Mouse (Mus musculus): ENCODE data around the gene Gm10778. TPM values are rescaled to one million over a fixed set of nuclear protein-coding genes. Genes with fewer than 3 reads are reported as not detected.
A peak's percentile ranks its signal among the peaks of the same experiment; 100 is the strongest.

The Gm10778 gene
- polyA plus RNA-seq, 1 experiment from 2014 or later: 6.6 TPM

GRCm38 (mm10) chr10:81608308-81608707, 40.6 kb upstream of the Gm10778 start:
- no peak for ATAC-seq (ENCODE audit: low read depth)
- no peaks in the 10 kb centered on the region; the same call in 1 of the 2 replicates for H3K27me3 ChIP-seq
- no peak overlapping the region for H3K4me3 ChIP-seq
- no peaks in the 10 kb centered on the region for H3K9me3 ChIP-seq
- no peak overlapping the region for H3K9ac ChIP-seq
- 0 out of 2 replicates have a peak, but pooled peaks cover 3% of the 10 kb centered on the region for H3K36me3 ChIP-seq
- H3K27ac ChIP-seq (replicated peaks): no peak overlapping the region
- 95% methylated on average over 1 of the region's 1 CpGs for WGBS
- H3K4me2 ChIP-seq: no peak overlapping the region
- H3K4me1 ChIP-seq (replicated peaks): peaks cover 23% of the 10 kb centered on the region

GRCm38 (mm10) chr10:81612779-81613178, 36.1 kb upstream of the Gm10778 start:
- Histone ChIP-seq H3K4me2 (no peak overlapping the region), H3K4me3 (no peak overlapping the region), H3K36me3 (0 out of 2 replicates have a peak, but pooled peaks cover 3% of the 10 kb centered on the region), H3K4me1 (replicated peaks) (no peaks in the 10 kb centered on the region), H3K9ac (no peak overlapping the region), H3K27ac (replicated peaks) (no peak overlapping the region), H3K9me3 (no peaks in the 10 kb centered on the region), H3K27me3 (no peaks in the 10 kb centered on the region; the same call in 1 of the 2 replicates)
- ATAC-seq (ENCODE audit: low read depth): no peak
- WGBS: 60% methylated on average over 3 of the region's 3 CpGs

GRCm38 (mm10) chr10:81615486-81615885, 33.4 kb upstream of the Gm10778 start:
- ATAC-seq (ENCODE audit: low read depth): no peak
- Histone ChIP-seq H3K4me3 (no peak overlapping the region), H3K9me3 (no peaks in the 10 kb centered on the region), H3K27me3 (no peaks in the 10 kb centered on the region; the same call in 1 of the 2 replicates), H3K4me1 (replicated peaks) (no peaks in the 10 kb centered on the region), H3K9ac (no peak overlapping the region), H3K4me2 (0 out of 2 replicates have a peak overlapping the region, but pooled peaks have one; percentile 7), H3K27ac (replicated peaks) (no peak overlapping the region), H3K36me3 (peaks cover 3% of the 10 kb centered on the region; the same call in 1 of the 2 replicates)
- WGBS: 24% methylated on average over 6 of the region's 6 CpGs

GRCm38 (mm10) chr10:81619976-81620375, 28.9 kb upstream of the Gm10778 start:
- H3K4me2 ChIP-seq: no peak overlapping the region
- WGBS: 87% methylated on average over 5 of the region's 5 CpGs
- H3K27ac ChIP-seq (replicated peaks): no peak overlapping the region
- H3K27me3 ChIP-seq: no peaks in the 10 kb centered on the region
- H3K9ac ChIP-seq: no peak overlapping the region
- H3K9me3 ChIP-seq: no peaks in the 10 kb centered on the region
- ATAC-seq (ENCODE audit: low read depth): no peak
- H3K36me3 ChIP-seq: peaks cover 45% of the 10 kb centered on the region
- H3K4me1 ChIP-seq (replicated peaks): no peaks in the 10 kb centered on the region
- H3K4me3 ChIP-seq: no peak overlapping the region

- Histone ChIP-seq H3K4me2 (no peak overlapping the region), H3K27ac (replicated peaks) (no peak overlapping the region), H3K9ac (no peak overlapping the region), H3K4me1 (replicated peaks) (peaks cover 4% of the 10 kb centered on the region; the same call in 1 of the 2 replicates), H3K27me3 (no peaks in the 10 kb centered on the region), H3K9me3 (no peaks in the 10 kb centered on the region), H3K4me3 (no peak overlapping the region), H3K36me3 (peaks cover 53% of the 10 kb centered on the region)
- WGBS: 60% methylated on average over 9 of the region's 9 CpGs
- no peak for ATAC-seq (ENCODE audit: low read depth)
Measured at GRCm38 (mm10) chr10:81620786-81621185, 28.1 kb upstream of the Gm10778 start.

- H3K9me3 ChIP-seq: no peaks in the 10 kb centered on the region
- peaks cover 55% of the 10 kb centered on the region for H3K36me3 ChIP-seq
- no peaks in the 10 kb centered on the region for H3K27me3 ChIP-seq
- no peak overlapping the region for H3K4me2 ChIP-seq
- H3K27ac ChIP-seq (replicated peaks): no peak overlapping the region
- ATAC-seq (ENCODE audit: low read depth): no peak
- 69% methylated on average over 8 of the region's 8 CpGs for WGBS
- no peak overlapping the region for H3K4me3 ChIP-seq
- no peak overlapping the region for H3K9ac ChIP-seq
- peaks cover 26% of the 10 kb centered on the region for H3K4me1 ChIP-seq (replicated peaks)
Measured at GRCm38 (mm10) chr10:81623441-81623840, 25.4 kb upstream of the Gm10778 start.

- 90% methylated on average over 22 of the region's 22 CpGs for WGBS
Measured at GRCm38 (mm10) chr10:81626101-81626993, 22.5 kb upstream of the Gm10778 start.

GRCm38 (mm10) chr10:81626994-81627835, 21.6 kb upstream of the Gm10778 start, which contains the start of gene Sirt6:
Gene Sirt6 (minus strand): TSS chr10:81627797.
- peaks cover 29% of the 10 kb centered on the region for H3K4me1 ChIP-seq (replicated peaks)
- 6% methylated on average over 40 of the region's 40 CpGs for WGBS
- peak; percentile 89 for ATAC-seq (ENCODE audit: low read depth)
- peak within 1 kb of the TSS; percentile 89 for H3K4me2 ChIP-seq
- H3K36me3 ChIP-seq: peaks cover 37% of the 10 kb centered on the region
- H3K4me3 ChIP-seq: peak within 1 kb of the TSS; percentile 80
- H3K9me3 ChIP-seq: no peaks in the 10 kb centered on the region
- peak within 1 kb of the TSS; percentile 91 for H3K9ac ChIP-seq
- H3K27me3 ChIP-seq: peaks cover 4% of the 10 kb centered on the region; the same call in 1 of the 2 replicates
- peak within 1 kb of the TSS; percentile 91 for H3K27ac ChIP-seq (replicated peaks)

More at GRCm38 (mm10) chr10:81626101-81626993, 22.5 kb upstream of the Gm10778 start:
- Histone ChIP-seq H3K4me3 (peak overlapping the region; percentile 80), H3K27ac (replicated peaks) (peak overlapping the region; percentile 91), H3K27me3 (0 out of 2 replicates have a peak, but pooled peaks cover 2% of the 10 kb centered on the region), H3K36me3 (peaks cover 44% of the 10 kb centered on the region), H3K4me1 (replicated peaks) (peaks cover 29% of the 10 kb centered on the region), H3K9me3 (no peaks in the 10 kb centered on the region), H3K4me2 (peak overlapping the region; percentile 89), H3K9ac (peak overlapping the region; percentile 91)
- peak; percentile 21; the same call in 1 of the 2 replicates for ATAC-seq (ENCODE audit: low read depth)

- no peaks in the 10 kb centered on the region for H3K9me3 ChIP-seq
- H3K36me3 ChIP-seq: peaks cover 31% of the 10 kb centered on the region
- H3K27ac ChIP-seq (replicated peaks): peak overlapping the region; percentile 91
- WGBS: 69% methylated on average over 7 of the region's 7 CpGs
- peak overlapping the region; percentile 91 for H3K9ac ChIP-seq
- peak; percentile 37 for ATAC-seq (ENCODE audit: low read depth)
- peaks cover 11% of the 10 kb centered on the region; the same call in 1 of the 2 replicates for H3K27me3 ChIP-seq
- H3K4me2 ChIP-seq: peak overlapping the region; percentile 89
- H3K4me3 ChIP-seq: peak overlapping the region; percentile 80
- H3K4me1 ChIP-seq (replicated peaks): peaks cover 29% of the 10 kb centered on the region
Measured at GRCm38 (mm10) chr10:81627836-81628220, 21.0 kb upstream of the Gm10778 start.

- no peaks in the 10 kb centered on the region for H3K9me3 ChIP-seq
- 83% methylated on average over 16 of the region's 16 CpGs for WGBS
- peak within 1 kb of the TSS; percentile 91 for H3K9ac ChIP-seq
- H3K4me3 ChIP-seq: peak within 1 kb of the TSS; percentile 80
- H3K27ac ChIP-seq (replicated peaks): peak within 1 kb of the TSS; percentile 91
- peak within 1 kb of the TSS; percentile 89 for H3K4me2 ChIP-seq
- peaks cover 26% of the 10 kb centered on the region for H3K36me3 ChIP-seq
- peaks cover 34% of the 10 kb centered on the region for H3K4me1 ChIP-seq (replicated peaks)
- peaks cover 11% of the 10 kb centered on the region; the same call in 1 of the 2 replicates for H3K27me3 ChIP-seq
- 0 out of 2 replicates have a peak, but pooled peaks have one; percentile 1 for ATAC-seq (ENCODE audit: low read depth)
Measured at GRCm38 (mm10) chr10:81628390-81628789, 20.5 kb upstream of the Gm10778 start, which contains the start of gene Ankrd24. Gene Ankrd24 (plus strand): TSS chr10:81628540.

GRCm38 (mm10) chr10:81633253-81634099, 15.4 kb upstream of the Gm10778 start:
- 2% methylated on average over 37 of the region's 37 CpGs for WGBS
- Histone ChIP-seq H3K36me3 (no peaks in the 10 kb centered on the region), H3K27ac (replicated peaks) (peak overlapping the region; percentile 56), H3K4me1 (replicated peaks) (peaks cover 17% of the 10 kb centered on the region), H3K9me3 (no peaks in the 10 kb centered on the region), H3K27me3 (peaks cover 11% of the 10 kb centered on the region; the same call in 1 of the 2 replicates), H3K4me2 (peak overlapping the region; percentile 63), H3K9ac (peak overlapping the region; percentile 62), H3K4me3 (peak overlapping the region; percentile 39)
- ATAC-seq (ENCODE audit: low read depth): peak; percentile 83

All from neural tube, embryonic 13.5 days (tissue).